Mouse (Mus musculus): ENCODE measurements around the gene Vps29.
A peak's percentile ranks its signal among the peaks of the same experiment; 100 is the strongest.

GRCm38 (mm10) chr5:122393887-122394286 is 39.7 kb downstream of the Vps29 start:
- no peak for TF ChIP-seq POLR2A (IDR thresholded peaks at IDR 0.05; ENCODE audit: insufficient read depth, low read depth, low read length)
- peak; percentile 85 for TF ChIP-seq CTCF (IDR thresholded peaks at IDR 0.05)
- TF ChIP-seq EP300 (IDR thresholded peaks at IDR 0.05; ENCODE audit: insufficient read depth, low read depth, low read length), result 0 out of 2 replicates have a peak, but pooled peaks have one; percentile 19

Measured in heart, adult 2 months (tissue).